Mouse (Mus musculus): ENCODE results near the gene Kcnt2. TPM values are rescaled to one million over a fixed set of nuclear protein-coding genes. Genes with fewer than 3 reads are reported as not detected.

Kcnt2 gene
- polyA plus RNA-seq, 1 experiment from 2014 or later = 1.1 TPM

DNA sequence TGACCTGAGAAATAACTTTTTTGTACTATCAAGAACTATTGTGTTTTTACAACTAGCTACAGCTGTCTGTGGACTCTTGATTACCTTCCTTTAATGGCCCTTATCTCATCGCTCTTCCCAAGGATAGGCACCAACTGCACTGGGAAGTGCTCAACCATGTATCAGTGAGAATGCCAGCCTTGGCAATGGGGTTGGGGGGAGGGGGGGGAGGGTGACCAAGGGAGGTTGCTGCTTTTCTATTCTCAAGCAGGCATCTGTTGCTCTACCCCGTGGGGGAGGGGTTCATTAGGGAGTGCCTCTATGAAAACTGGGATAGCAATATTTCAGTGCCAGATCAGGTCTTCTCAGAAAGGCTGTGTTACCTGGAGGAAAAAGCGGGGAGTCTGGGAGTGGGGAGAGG, 342.3 kb downstream of the Kcnt2 start:
- H3K9ac ChIP-seq (ENCODE audit: low read length) = no peak overlapping the region
- H3K9me3 ChIP-seq (ENCODE audit: control insufficient read depth, low read length) = no peaks in the 10 kb centered on the region
- DNase-seq (ENCODE audit: low spot score, missing footprints) (no peak), ATAC-seq (ENCODE audit: low FRiP score) (peak; percentile 33; the same call in 1 of the 2 replicates)
- no peak overlapping the region for H3K4me2 ChIP-seq
- no peaks in the 10 kb centered on the region for H3K4me1 ChIP-seq (ENCODE audit: control insufficient read depth, insufficient read depth, low read length)
- no peak overlapping the region for H3K27ac ChIP-seq (ENCODE audit: low read depth, low read length)
- no peaks in the 10 kb centered on the region for H3K27me3 ChIP-seq (ENCODE audit: control insufficient read depth, insufficient read depth, low read length)
- H3K4me3 ChIP-seq (ENCODE audit: low read depth, low read length) = no peak overlapping the region
- H3K36me3 ChIP-seq (ENCODE audit: control insufficient read depth, insufficient read depth, low read length) = no peaks in the 10 kb centered on the region
- WGBS = 79% methylated on average over 3 of the region's 3 CpGs

DNA sequence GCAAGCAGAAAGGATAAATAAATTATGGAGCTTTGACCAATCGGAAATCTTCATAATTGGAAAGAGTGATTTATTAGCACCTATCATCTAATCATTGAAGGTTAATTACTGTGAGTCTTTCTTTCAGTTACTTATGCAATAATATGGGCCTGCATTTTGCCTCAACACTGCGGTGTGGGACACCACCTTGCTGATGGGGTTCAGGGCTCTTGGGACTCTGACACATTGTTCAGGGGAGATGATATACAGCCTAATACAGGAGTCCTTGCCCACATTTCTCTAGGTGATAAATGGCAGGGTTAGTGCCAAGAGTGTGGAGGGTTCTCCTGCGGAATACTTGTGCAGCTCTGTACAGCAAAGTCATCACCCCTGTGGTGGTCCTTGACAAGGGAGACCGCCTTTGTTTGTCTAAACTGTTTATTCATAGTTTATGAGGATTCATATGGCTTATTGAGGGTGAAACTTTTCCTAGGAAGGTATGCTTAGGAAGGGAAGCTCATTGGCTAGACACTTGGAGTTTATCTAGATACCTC, 362.9 kb downstream of the Kcnt2 start:
- H3K27me3 ChIP-seq (ENCODE audit: control insufficient read depth, insufficient read depth, low read length) = no peaks in the 10 kb centered on the region
- DNase-seq (ENCODE audit: low spot score, missing footprints) = peak; percentile 39
- H3K36me3 ChIP-seq (ENCODE audit: control insufficient read depth, insufficient read depth, low read length) = no peaks in the 10 kb centered on the region
- H3K4me2 ChIP-seq = no peak overlapping the region
- H3K4me1 ChIP-seq (ENCODE audit: control insufficient read depth, insufficient read depth, low read length) = no peaks in the 10 kb centered on the region
- WGBS = 91% methylated on average over 4 of the region's 4 CpGs
- H3K9ac ChIP-seq (ENCODE audit: low read length) = no peak overlapping the region
- H3K9me3 ChIP-seq (ENCODE audit: control insufficient read depth, low read length) = no peaks in the 10 kb centered on the region
- no peak overlapping the region for H3K27ac ChIP-seq (ENCODE audit: low read depth, low read length)
- no peak overlapping the region for H3K4me3 ChIP-seq (ENCODE audit: low read depth, low read length)
- ATAC-seq (ENCODE audit: low FRiP score) = no peak

DNA sequence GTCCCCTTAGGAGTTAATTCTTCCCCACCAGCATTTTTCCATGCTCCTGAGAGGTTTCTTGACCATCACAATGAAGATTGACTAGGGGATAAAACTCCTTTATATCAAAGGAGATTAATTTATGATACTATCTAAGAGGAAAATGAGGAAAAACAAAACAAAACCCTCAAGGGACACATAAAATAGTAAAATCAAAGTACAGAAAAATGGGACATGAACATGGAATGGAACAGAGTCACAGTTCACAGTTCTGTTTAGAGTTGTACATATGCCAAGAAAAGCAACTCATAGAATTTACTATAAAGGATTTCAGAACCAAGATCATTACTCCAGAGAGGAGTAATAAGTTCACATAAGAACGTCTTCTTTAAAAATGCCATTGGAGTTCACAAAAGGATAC, 367.1 kb downstream of the Kcnt2 start:
- Histone ChIP-seq H3K4me2 (no peak overlapping the region), H3K36me3 (ENCODE audit: control insufficient read depth, insufficient read depth, low read length) (no peaks in the 10 kb centered on the region), H3K9ac (ENCODE audit: low read length) (no peak overlapping the region), H3K27ac (ENCODE audit: low read depth, low read length) (no peak overlapping the region), H3K4me1 (ENCODE audit: control insufficient read depth, insufficient read depth, low read length) (no peaks in the 10 kb centered on the region), H3K4me3 (ENCODE audit: low read depth, low read length) (no peak overlapping the region), H3K27me3 (ENCODE audit: control insufficient read depth, insufficient read depth, low read length) (no peaks in the 10 kb centered on the region), H3K9me3 (ENCODE audit: control insufficient read depth, low read length) (no peaks in the 10 kb centered on the region)
- ATAC-seq (ENCODE audit: low FRiP score) = no peak
- no peak for DNase-seq (ENCODE audit: low spot score, missing footprints)
- WGBS = 86% methylated on average over 1 of the region's 1 CpGs

DNA sequence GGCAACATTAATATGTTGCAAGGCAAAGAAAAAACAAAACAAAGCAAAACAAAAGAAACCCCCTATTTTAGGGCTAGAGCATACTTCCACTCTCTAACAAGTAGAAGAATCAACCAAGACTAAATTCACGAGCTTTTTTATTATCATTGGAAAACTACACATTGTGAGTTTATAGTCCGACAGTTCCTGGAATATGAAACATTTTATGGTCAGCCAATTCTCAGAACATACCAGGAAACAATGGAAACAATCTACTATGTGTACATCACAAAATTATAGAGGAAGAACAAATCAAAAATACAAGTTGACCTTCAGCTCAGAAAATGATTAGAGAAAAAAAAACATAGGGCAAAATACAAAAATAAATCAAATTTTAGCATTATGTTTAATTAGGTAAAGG, 368.9 kb downstream of the Kcnt2 start:
- 80% methylated on average over 2 of the region's 2 CpGs for WGBS
- DNase-seq (ENCODE audit: low spot score, missing footprints) = no peak

DNA sequence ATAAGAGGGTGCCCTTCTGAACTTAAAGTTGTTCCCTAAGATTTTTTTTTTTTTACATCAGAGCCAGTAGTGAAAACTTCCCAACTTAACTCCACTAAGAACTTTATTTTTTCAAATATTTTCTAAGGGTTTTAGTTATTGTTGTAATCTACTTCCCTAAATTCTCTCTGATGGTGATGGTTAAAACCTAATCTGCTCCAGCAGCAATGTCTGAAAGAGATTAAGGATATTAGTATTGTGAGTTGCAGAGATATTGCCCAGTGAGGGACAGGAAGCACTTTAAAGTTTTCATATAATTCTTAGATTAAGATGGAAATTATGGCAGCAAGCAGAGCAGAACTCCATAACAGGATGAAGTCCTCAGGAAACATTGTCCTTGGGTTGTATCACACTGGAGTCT, 372.2 kb downstream of the Kcnt2 start:
- H3K27me3 ChIP-seq (ENCODE audit: control insufficient read depth, insufficient read depth, low read length) = no peaks in the 10 kb centered on the region
- H3K4me3 ChIP-seq (ENCODE audit: low read depth, low read length) = no peak overlapping the region
- H3K27ac ChIP-seq (ENCODE audit: low read depth, low read length) = no peak overlapping the region
- DNase-seq (ENCODE audit: low spot score, missing footprints) (no peak), ATAC-seq (ENCODE audit: low FRiP score) (no peak)
- H3K4me1 ChIP-seq (ENCODE audit: control insufficient read depth, insufficient read depth, low read length) = no peaks in the 10 kb centered on the region
- no peak overlapping the region for H3K4me2 ChIP-seq
- H3K36me3 ChIP-seq (ENCODE audit: control insufficient read depth, insufficient read depth, low read length) = no peaks in the 10 kb centered on the region
- no peak overlapping the region for H3K9ac ChIP-seq (ENCODE audit: low read length)
- H3K9me3 ChIP-seq (ENCODE audit: control insufficient read depth, low read length) = no peaks in the 10 kb centered on the region

More for the DNA sequence above, 368.9 kb downstream of the Kcnt2 start:
- no peak for ATAC-seq (ENCODE audit: low FRiP score)
- no peaks in the 10 kb centered on the region for H3K9me3 ChIP-seq (ENCODE audit: control insufficient read depth, low read length)
- no peaks in the 10 kb centered on the region for H3K27me3 ChIP-seq (ENCODE audit: control insufficient read depth, insufficient read depth, low read length)
- no peaks in the 10 kb centered on the region for H3K36me3 ChIP-seq (ENCODE audit: control insufficient read depth, insufficient read depth, low read length)
- no peak overlapping the region for H3K27ac ChIP-seq (ENCODE audit: low read depth, low read length)
- H3K4me1 ChIP-seq (ENCODE audit: control insufficient read depth, insufficient read depth, low read length) = no peaks in the 10 kb centered on the region
- H3K9ac ChIP-seq (ENCODE audit: low read length) = no peak overlapping the region
- H3K4me3 ChIP-seq (ENCODE audit: low read depth, low read length) = no peak overlapping the region
- H3K4me2 ChIP-seq = no peak overlapping the region

DNA sequence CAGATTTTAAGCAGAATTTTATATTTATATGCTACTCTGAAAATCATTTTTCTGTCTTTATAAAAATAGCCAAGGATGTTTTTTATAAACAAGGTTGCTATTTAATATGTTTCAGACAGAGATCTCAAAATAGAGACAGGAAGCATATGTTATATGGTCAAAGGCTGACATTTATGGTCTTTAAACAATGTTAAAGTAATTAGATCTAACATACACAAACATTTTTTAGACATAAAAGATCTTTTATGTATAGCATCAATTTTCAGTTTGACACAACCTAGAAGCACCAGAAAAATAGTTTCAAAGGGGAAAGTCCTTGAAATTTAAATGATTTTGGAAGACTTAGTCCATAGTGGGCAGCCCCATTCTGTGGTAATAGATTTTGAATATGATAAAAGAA, 379.0 kb downstream of the Kcnt2 start:
- no peak overlapping the region for H3K4me3 ChIP-seq (ENCODE audit: low read depth, low read length)
- H3K36me3 ChIP-seq (ENCODE audit: control insufficient read depth, insufficient read depth, low read length) = no peaks in the 10 kb centered on the region
- no peak for DNase-seq (ENCODE audit: low spot score, missing footprints)
- H3K9me3 ChIP-seq (ENCODE audit: control insufficient read depth, low read length) = no peaks in the 10 kb centered on the region
- H3K27ac ChIP-seq (ENCODE audit: low read depth, low read length) = no peak overlapping the region
- H3K4me1 ChIP-seq (ENCODE audit: control insufficient read depth, insufficient read depth, low read length) = no peaks in the 10 kb centered on the region
- no peaks in the 10 kb centered on the region for H3K27me3 ChIP-seq (ENCODE audit: control insufficient read depth, insufficient read depth, low read length)
- no peak overlapping the region for H3K4me2 ChIP-seq
- ATAC-seq (ENCODE audit: low FRiP score) = no peak
- H3K9ac ChIP-seq (ENCODE audit: low read length) = no peak overlapping the region

DNA sequence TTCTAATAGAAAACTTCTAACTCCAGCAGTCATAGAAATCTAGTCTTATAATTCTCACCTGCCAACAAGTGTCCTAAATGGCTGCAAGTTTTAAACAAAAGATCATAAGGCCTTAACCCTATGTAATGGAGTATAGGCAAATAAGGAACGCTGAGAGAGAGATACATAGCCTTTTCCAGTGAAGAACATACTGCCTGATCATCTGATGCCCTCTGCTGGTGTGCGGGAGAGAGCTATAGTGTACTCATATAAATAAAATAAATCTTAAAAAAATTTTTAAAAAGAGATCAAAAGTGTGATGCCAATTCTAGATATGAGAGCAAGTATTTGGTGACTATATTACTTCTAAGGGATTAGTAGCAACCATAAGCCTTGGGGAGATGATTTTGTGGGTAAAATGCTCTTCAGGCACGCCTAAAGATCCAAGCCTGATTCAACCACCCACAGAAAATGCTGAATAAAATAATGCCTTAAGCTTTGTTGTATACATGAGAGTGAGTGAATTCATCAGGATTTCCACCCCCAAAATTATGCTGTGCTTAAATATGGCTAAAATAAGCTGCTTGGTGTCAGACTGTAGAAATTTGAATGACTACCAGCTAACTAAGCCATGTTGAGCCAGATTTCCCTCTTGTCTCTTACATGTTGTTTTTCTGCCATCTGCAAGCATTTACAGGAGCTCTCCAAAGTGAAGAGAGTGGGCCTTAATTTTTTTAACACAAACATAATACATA, 413.8 kb downstream of the Kcnt2 start:
- no peak overlapping the region for H3K4me3 ChIP-seq (ENCODE audit: low read depth, low read length)
- ATAC-seq (ENCODE audit: low FRiP score) = no peak
- no peaks in the 10 kb centered on the region for H3K9me3 ChIP-seq (ENCODE audit: control insufficient read depth, low read length)
- no peak overlapping the region for H3K27ac ChIP-seq (ENCODE audit: low read depth, low read length)
- H3K4me2 ChIP-seq = no peak overlapping the region
- 58% methylated on average over 3 of the region's 3 CpGs for WGBS
- DNase-seq (ENCODE audit: low spot score, missing footprints) = no peak
- H3K36me3 ChIP-seq (ENCODE audit: control insufficient read depth, insufficient read depth, low read length) = no peaks in the 10 kb centered on the region
- no peaks in the 10 kb centered on the region for H3K4me1 ChIP-seq (ENCODE audit: control insufficient read depth, insufficient read depth, low read length)
- H3K27me3 ChIP-seq (ENCODE audit: control insufficient read depth, insufficient read depth, low read length) = no peaks in the 10 kb centered on the region
- no peak overlapping the region for H3K9ac ChIP-seq (ENCODE audit: low read length)

DNA sequence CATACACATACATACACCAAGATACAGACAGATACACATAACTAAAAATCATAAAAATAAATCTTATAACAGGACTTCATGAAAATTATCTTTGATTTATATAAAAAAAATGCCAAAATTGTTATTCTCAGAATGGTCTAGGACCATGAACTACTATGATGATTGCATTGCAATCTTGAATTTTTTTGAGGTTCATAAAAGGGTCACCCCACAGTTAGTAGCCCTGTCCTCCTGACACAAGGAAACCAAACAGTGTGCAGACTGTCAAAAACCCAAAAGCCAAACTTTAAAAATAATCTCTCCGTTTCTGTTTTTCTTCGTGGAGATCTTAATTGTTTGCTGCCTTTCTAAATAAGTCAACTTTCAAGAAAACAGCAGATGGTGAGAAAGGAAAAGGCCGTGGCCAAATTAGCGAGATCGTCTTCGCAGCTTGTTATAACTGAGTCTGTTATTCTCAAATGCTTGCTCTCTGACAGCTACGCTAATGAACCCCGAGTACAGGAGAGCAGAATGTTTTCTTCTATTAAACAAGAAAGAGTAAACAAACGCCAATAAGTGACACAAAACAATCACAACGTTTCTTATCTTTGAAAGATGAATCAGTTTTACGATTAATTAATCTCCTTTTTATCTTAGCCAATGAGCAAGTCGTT, 414.9 kb downstream of the Kcnt2 start:
- Histone ChIP-seq H3K4me3 (ENCODE audit: low read depth, low read length) (no peak overlapping the region), H3K36me3 (ENCODE audit: control insufficient read depth, insufficient read depth, low read length) (no peaks in the 10 kb centered on the region), H3K9me3 (ENCODE audit: control insufficient read depth, low read length) (no peaks in the 10 kb centered on the region), H3K27ac (ENCODE audit: low read depth, low read length) (no peak overlapping the region), H3K27me3 (ENCODE audit: control insufficient read depth, insufficient read depth, low read length) (no peaks in the 10 kb centered on the region), H3K4me1 (ENCODE audit: control insufficient read depth, insufficient read depth, low read length) (no peaks in the 10 kb centered on the region), H3K4me2 (no peak overlapping the region), H3K9ac (ENCODE audit: low read length) (no peak overlapping the region)
- 61% methylated on average over 12 of the region's 12 CpGs for WGBS
- ATAC-seq (ENCODE audit: low FRiP score) (peak; percentile 49), DNase-seq (ENCODE audit: low spot score, missing footprints) (no peak)

DNA sequence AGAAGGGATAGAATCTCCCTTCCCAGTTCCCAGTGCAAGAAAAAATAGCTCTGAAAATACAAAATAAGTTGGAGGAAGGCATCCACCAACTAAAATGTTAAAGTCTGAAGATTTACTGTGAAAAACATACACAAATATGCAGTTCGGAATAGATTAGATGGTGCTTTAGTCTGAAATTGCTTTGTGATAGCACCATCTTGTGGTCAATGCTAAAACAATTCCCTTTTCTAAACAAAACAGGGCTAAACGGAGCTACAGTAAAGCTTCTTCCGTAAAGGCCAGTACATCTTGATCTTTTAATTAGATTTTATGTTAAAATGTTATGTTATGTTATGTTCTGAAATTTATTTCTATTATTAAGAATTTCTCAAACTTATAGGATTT, 415.4 kb downstream of the Kcnt2 start:
- ATAC-seq (ENCODE audit: low FRiP score) (peak; percentile 76), DNase-seq (ENCODE audit: low spot score, missing footprints) (peak; percentile 92)
- Histone ChIP-seq H3K36me3 (ENCODE audit: control insufficient read depth, insufficient read depth, low read length) (no peaks in the 10 kb centered on the region), H3K4me2 (no peak overlapping the region), H3K4me3 (ENCODE audit: low read depth, low read length) (no peak overlapping the region), H3K27me3 (ENCODE audit: control insufficient read depth, insufficient read depth, low read length) (no peaks in the 10 kb centered on the region), H3K27ac (ENCODE audit: low read depth, low read length) (no peak overlapping the region), H3K9me3 (ENCODE audit: control insufficient read depth, low read length) (no peaks in the 10 kb centered on the region), H3K4me1 (ENCODE audit: control insufficient read depth, insufficient read depth, low read length) (no peaks in the 10 kb centered on the region), H3K9ac (ENCODE audit: low read length) (no peak overlapping the region)
- WGBS = 33% methylated on average over 3 of the region's 3 CpGs
